Mouse (Mus musculus) MEL (cell line): Measurements from ENCODE around the gene Olfr486. TPM values are rescaled to one million over a fixed set of nuclear protein-coding genes. Genes with fewer than 3 reads are reported as not detected.

ENCODE experiments used
- polyA plus RNA-seq, 2 experiments: library from polyadenylated mRNA; stranded (reverse) in 1 of 2; unstranded in 1 of 2; fragments of >175 nt in 1 of 2; fragments of >200 nt in 1 of 2; gene quantifications; 2 replicates each; pipeline versions ENCODE4 v1.2.1 to v1.2.4; 2012; ENCODE audit warnings: low replicate concordance in 2 of 2, low read depth in 1 of 2; ENCODE audit not compliant: insufficient read length in 2 of 2, insufficient read depth in 1 of 2, missing spikeins in 1 of 2
- total RNA-seq: library from RNA; depleted of rRNA; stranded (reverse); fragments of 300-350 nt; gene quantifications from 2 replicates; pipeline ENCODE4 v1.2.3, GENCODE M21; 2012; rRNA removed

The Olfr486 gene
- total and polyA plus RNA-seq, 3 experiments, result not detected

Other genes starting within 250 kb of the Olfr486 start
- gene Olfr473, start 242.3 kb downstream of the Olfr486 start, total RNA-seq, result not detected in 2 replicates
- not detected for gene Olfr473, start 242.3 kb downstream of the Olfr486 start, polyA plus RNA-seq
- not detected in 2 replicates for gene Olfr474, start 218.1 kb downstream of the Olfr486 start, total RNA-seq
- not detected for gene Olfr474, start 218.1 kb downstream of the Olfr486 start, polyA plus RNA-seq
- gene Olfr476, start 207.9 kb downstream of the Olfr486 start, total RNA-seq, result not detected in 2 replicates
- gene Olfr476, start 207.9 kb downstream of the Olfr486 start, polyA plus RNA-seq, result not detected
- not detected in 2 replicates for gene Olfr477, start 186.0 kb downstream of the Olfr486 start, total RNA-seq
- not detected for gene Olfr477, start 186.0 kb downstream of the Olfr486 start, polyA plus RNA-seq
- not detected in 2 replicates for gene Olfr478, start 138.8 kb downstream of the Olfr486 start, total RNA-seq
- gene Olfr478, start 138.8 kb downstream of the Olfr486 start, polyA plus RNA-seq, result not detected
- not detected in 2 replicates for gene Olfr479, start 122.0 kb downstream of the Olfr486 start, total RNA-seq
- gene Olfr479, start 122.0 kb downstream of the Olfr486 start, polyA plus RNA-seq, result not detected
- not detected in 2 replicates for gene Olfr480, start 105.4 kb downstream of the Olfr486 start, total RNA-seq
- gene Olfr480, start 105.4 kb downstream of the Olfr486 start, polyA plus RNA-seq, result not detected
- not detected in 2 replicates for gene Olfr481, start 92.9 kb downstream of the Olfr486 start, total RNA-seq
- not detected for gene Olfr481, start 92.9 kb downstream of the Olfr486 start, polyA plus RNA-seq
- not detected in 2 replicates for gene Olfr482, start 75.2 kb downstream of the Olfr486 start, total RNA-seq
- gene Olfr482, start 75.2 kb downstream of the Olfr486 start, polyA plus RNA-seq, result not detected
- not detected in 2 replicates for gene Olfr483, start 71.9 kb downstream of the Olfr486 start, total RNA-seq
- gene Olfr483, start 71.9 kb downstream of the Olfr486 start, polyA plus RNA-seq, result not detected
- gene Olfr484, start 45.3 kb downstream of the Olfr486 start, total RNA-seq, result not detected in 2 replicates
- not detected for gene Olfr484, start 45.3 kb downstream of the Olfr486 start, polyA plus RNA-seq
- not detected in 2 replicates for gene Olfr485, start 12.9 kb downstream of the Olfr486 start, total RNA-seq
- gene Olfr485, start 12.9 kb downstream of the Olfr486 start, polyA plus RNA-seq, result not detected
- gene Olfr487, start 41.9 kb upstream of the Olfr486 start, total RNA-seq, result not detected in 2 replicates
- gene Olfr487, start 41.9 kb upstream of the Olfr486 start, polyA plus RNA-seq, result not detected
- gene Olfr488, start 85.6 kb upstream of the Olfr486 start, total RNA-seq, result not detected in 2 replicates
- gene Olfr488, start 85.6 kb upstream of the Olfr486 start, polyA plus RNA-seq, result not detected
- not detected in 2 replicates for gene Olfr490, start 116.2 kb upstream of the Olfr486 start, total RNA-seq
- gene Olfr490, start 116.2 kb upstream of the Olfr486 start, polyA plus RNA-seq, result not detected
- gene Olfr491, start 140.7 kb upstream of the Olfr486 start, total RNA-seq, result not detected in 2 replicates
- not detected for gene Olfr491, start 140.7 kb upstream of the Olfr486 start, polyA plus RNA-seq
- not detected in 2 replicates for gene Olfr492, start 150.9 kb upstream of the Olfr486 start, total RNA-seq
- not detected for gene Olfr492, start 150.9 kb upstream of the Olfr486 start, polyA plus RNA-seq
- gene Olfr493, start 174.2 kb upstream of the Olfr486 start, total RNA-seq, result not detected in 2 replicates
- not detected for gene Olfr493, start 174.2 kb upstream of the Olfr486 start, polyA plus RNA-seq
- not detected in 2 replicates for gene Olfr494, start 192.6 kb upstream of the Olfr486 start, total RNA-seq
- gene Olfr494, start 192.6 kb upstream of the Olfr486 start, polyA plus RNA-seq, result not detected
- gene Olfr495, start 220.4 kb upstream of the Olfr486 start, total RNA-seq, result not detected in 2 replicates
- not detected for gene Olfr495, start 220.4 kb upstream of the Olfr486 start, polyA plus RNA-seq
- not detected in 2 replicates for gene Olfr497, start 247.7 kb upstream of the Olfr486 start, total RNA-seq
- not detected for gene Olfr497, start 247.7 kb upstream of the Olfr486 start, polyA plus RNA-seq